ENCODE assay signal across 8 mouse cellular contexts in genomic region chr17:47973563-47974472, GRCm38 (mm10). TPM values are rescaled to one million over a fixed set of nuclear protein-coding genes. Genes with fewer than 3 reads are reported as not detected.
DNase-seq lines count a peak whose midpoint lies in the region; ATAC-seq lines count a peak whose summit lies in the region.

No protein-coding gene starts in this region.

- 2% methylated on average over 61 of the region's 61 CpGs for WGBS in embryonic facial prominence, embryonic 12.5 days
- WGBS in heart, embryonic 11.5 days (ENCODE audit: insufficient replicate concordance): 1% methylated on average over 61 of the region's 61 CpGs
- WGBS in liver, embryonic 16.5 days (ENCODE audit: insufficient replicate concordance): 4% methylated on average over 61 of the region's 61 CpGs
- 3% methylated on average over 61 of the region's 61 CpGs for WGBS in neural tube, embryonic 14.5 days

- peaks cover 38% of the 10 kb centered on the region for H3K4me1 ChIP-seq in embryonic facial prominence, embryonic 12.5 days
- H3K4me1 ChIP-seq in heart, embryonic 11.5 days (ENCODE audit: control insufficient read depth, insufficient read depth, low read length): peaks cover 31% of the 10 kb centered on the region
- H3K4me1 ChIP-seq in liver, embryonic 16.5 days (ENCODE audit: control insufficient read depth, low read depth, low read length): peaks cover 8% of the 10 kb centered on the region
- H3K4me1 ChIP-seq in neural tube, embryonic 14.5 days (ENCODE audit: control insufficient read depth, insufficient read depth, low read length): peaks cover 27% of the 10 kb centered on the region

- DNase-seq in right cerebral cortex, adult 2 months (ENCODE audit: low spot score in 2 of 2): peak; percentile 18 to 34
- DNase-seq in right cerebral cortex, postnatal 36 days (ENCODE audit: low spot score in 2 of 2): no peak
- DNase-seq in kidney, adult 9 months: peak; percentile 75
- DNase-seq in urinary bladder, postnatal 4 days (ENCODE audit: low spot score in 2 of 2): peak; percentile 79 to 83

- H3K9me3 ChIP-seq in embryonic facial prominence, embryonic 12.5 days: no peaks in the 10 kb centered on the region
- H3K9me3 ChIP-seq in heart, embryonic 11.5 days (replicated peaks; ENCODE audit: control insufficient read depth, low read length): no peaks in the 10 kb centered on the region
- no peaks in the 10 kb centered on the region for H3K9me3 ChIP-seq in liver, embryonic 16.5 days (replicated peaks; ENCODE audit: control insufficient read depth, low read length)
- H3K9me3 ChIP-seq in neural tube, embryonic 14.5 days (ENCODE audit: control insufficient read depth, low read length): no peaks in the 10 kb centered on the region

- H3K4me3 ChIP-seq in embryonic facial prominence, embryonic 12.5 days: peak overlapping the region; percentile 24
- peak overlapping the region; percentile 44 for H3K4me3 ChIP-seq in heart, embryonic 11.5 days (ENCODE audit: low read depth, low read length)
- H3K4me3 ChIP-seq in liver, embryonic 16.5 days (ENCODE audit: low read depth, low read length): peak overlapping the region; percentile 40
- H3K4me3 ChIP-seq in neural tube, embryonic 14.5 days (ENCODE audit: low read depth, low read length): peak overlapping the region; percentile 29

- peak; percentile 63 for ATAC-seq in embryonic facial prominence, embryonic 12.5 days (ENCODE audit: insufficient number of reproducible peaks, insufficient read depth, low FRiP score, low TSS enrichment)
- ATAC-seq in heart, embryonic 11.5 days (replicated peaks; ENCODE audit: insufficient number of reproducible peaks, low FRiP score, low TSS enrichment): peak; percentile 44
- ATAC-seq in liver, embryonic 16.5 days (ENCODE audit: low read depth): peak; percentile 53
- ATAC-seq in neural tube, embryonic 14.5 days (ENCODE audit: low read depth): peak; percentile 65

- peak overlapping the region; percentile 33; the same call in 1 of the 2 replicates for H3K9ac ChIP-seq in embryonic facial prominence, embryonic 12.5 days
- H3K9ac ChIP-seq in heart, embryonic 11.5 days (ENCODE audit: low read depth, low read length): peak overlapping the region; percentile 71
- no peak overlapping the region; the same call in 1 of the 2 replicates for H3K9ac ChIP-seq in liver, embryonic 16.5 days (ENCODE audit: low read depth, low read length)
- H3K9ac ChIP-seq in neural tube, embryonic 14.5 days (replicated peaks; ENCODE audit: low read depth, low read length): no peak overlapping the region; the same call in 1 of the 2 replicates

- no peaks in the 10 kb centered on the region for H3K27me3 ChIP-seq in embryonic facial prominence, embryonic 12.5 days
- no peaks in the 10 kb centered on the region for H3K27me3 ChIP-seq in heart, embryonic 11.5 days (ENCODE audit: control insufficient read depth, insufficient read depth, low read length)
- H3K27me3 ChIP-seq in liver, embryonic 16.5 days (ENCODE audit: control insufficient read depth, insufficient read depth, low read depth, low read length): peaks cover 41% of the 10 kb centered on the region
- H3K27me3 ChIP-seq in neural tube, embryonic 14.5 days (ENCODE audit: control insufficient read depth, insufficient read depth, low read length): peaks cover 11% of the 10 kb centered on the region; the same call in 1 of the 2 replicates

- H3K36me3 ChIP-seq in embryonic facial prominence, embryonic 12.5 days: no peaks in the 10 kb centered on the region
- H3K36me3 ChIP-seq in heart, embryonic 11.5 days (ENCODE audit: control insufficient read depth, insufficient read depth, low read length): no peaks in the 10 kb centered on the region
- no peaks in the 10 kb centered on the region for H3K36me3 ChIP-seq in liver, embryonic 16.5 days (ENCODE audit: control insufficient read depth, insufficient read depth)
- no peaks in the 10 kb centered on the region for H3K36me3 ChIP-seq in neural tube, embryonic 14.5 days (ENCODE audit: control insufficient read depth, insufficient read depth, low read length)

- H3K27ac ChIP-seq in embryonic facial prominence, embryonic 12.5 days: peak overlapping the region; percentile 96
- H3K27ac ChIP-seq in heart, embryonic 11.5 days (ENCODE audit: low read depth, low read length): peak overlapping the region; percentile 81
- peak overlapping the region; percentile 66 for H3K27ac ChIP-seq in liver, embryonic 16.5 days (ENCODE audit: low read length)
- no peak overlapping the region for H3K27ac ChIP-seq in neural tube, embryonic 14.5 days (ENCODE audit: low read depth, low read length)

- H3K4me2 ChIP-seq in embryonic facial prominence, embryonic 12.5 days (replicated peaks): peak overlapping the region; percentile 67
- peak overlapping the region; percentile 64 for H3K4me2 ChIP-seq in heart, embryonic 11.5 days
- H3K4me2 ChIP-seq in liver, embryonic 16.5 days (ENCODE audit: low read depth, low read length): peak overlapping the region; percentile 51
- peak overlapping the region; percentile 77 for H3K4me2 ChIP-seq in neural tube, embryonic 14.5 days (ENCODE audit: low read depth, low read length)

RNA-seq across cellular contexts. Expression of gene Foxp4, which starts 49.4 kb away (rescaled TPM):
- polyA plus RNA-seq in embryonic facial prominence, embryonic 12.5 days (2016; fragmentation: Nextera tagmentation; extraction: Ambion mirVana): 51.0 and 52.4 TPM in 2 replicates
- 15.6 and 21.1 TPM in 2 replicates for polyA plus RNA-seq in heart, embryonic 11.5 days (2014; fragmentation: Nextera tagmentation; extraction: Ambion mirVana)
- 3.4 and 4.0 TPM in 2 replicates for polyA plus RNA-seq in liver, embryonic 16.5 days (2015; fragmentation: Nextera tagmentation; extraction: Ambion mirVana)
- polyA plus RNA-seq in neural tube, embryonic 14.5 days (2014; fragmentation: Nextera tagmentation; extraction: Ambion mirVana): 28.7 and 29.1 TPM in 2 replicates

Comparison
In these comparisons a context has a peak if more than half of its experiments do, and no peak if none do; other contexts are left out.
1. DNase-seq: peak in right cerebral cortex, adult 2 months (2 of 2), kidney, adult 9 months (single experiment) and urinary bladder, postnatal 4 days (2 of 2); none in right cerebral cortex, postnatal 36 days (0 of 2).
2. H3K9ac ChIP-seq: peak in embryonic facial prominence, embryonic 12.5 days (single experiment) and heart, embryonic 11.5 days (single experiment); none in liver, embryonic 16.5 days (single experiment) and neural tube, embryonic 14.5 days (single experiment).
3. Peak in every context shown above with its lines, with median percentiles within 50 percentile points of each other: ATAC-seq, H3K4me2 ChIP-seq and H3K4me3 ChIP-seq.